Mouse (Mus musculus) gastrocnemius, postnatal 10 days (tissue): ENCODE results near the gene Olfr1134. TPM values are rescaled to one million over a fixed set of nuclear protein-coding genes. Genes with fewer than 3 reads are reported as not detected.
"Not testable (repeated sequence)": the region's sequence is repeated elsewhere in the genome, so short reads cannot be mapped to it uniquely, and the experiment has no call there.

ENCODE experiments used
- DNase-seq: peaks from one replicate; pipeline ENCODE4 v3.0.0; 2021; ENCODE audit warnings: mixed read lengths
- long read RNA-seq, 2 experiments: library from polyadenylated mRNA; stranded (forward); transcript quantifications; one replicate each; pipeline ENCODE4 v2.0.0; 2021
- total RNA-seq, 2 experiments: library from RNA; stranded (reverse); gene quantifications; 2 replicates each; pipeline ENCODE4 v1.2.3; 2021

Gene Olfr1134
- total RNA-seq: not detected
- long read RNA-seq, experiment 1: 0 reads
- long read RNA-seq, experiment 2: 0 reads

GRCm38 (mm10) chr2:87658360-87658759 lies at the start of gene Olfr1134:
Gene Olfr1134 (minus strand): TSS chr2:87658460.
- DNase-seq: no peak

- DNase-seq: no peak
These were observed 35.6 kb upstream of the Olfr1134 start, which contains the start of gene Olfr1136 for GRCm38 (mm10) chr2:87693847-87694246. Gene Olfr1136 (minus strand): TSS chr2:87693947.

GRCm38 (mm10) chr2:87673564-87673963 lies 15.3 kb upstream of the Olfr1134 start, which contains the start of gene Olfr1135:
Gene Olfr1135 (minus strand): TSS chr2:87673664.
- no peak for DNase-seq

- DNase-seq: no peak
These were observed 11.0 kb downstream of the Olfr1134 start, which contains the start of gene Olfr1133 for GRCm38 (mm10) chr2:87647274-87647673. Gene Olfr1133 (minus strand): TSS chr2:87647374.

- no peak for DNase-seq
These were observed 15.8 kb downstream of the Olfr1134 start for GRCm38 (mm10) chr2:87642441-87642840.

- DNase-seq: no peak
These were observed 20.8 kb downstream of the Olfr1134 start, which contains the start of gene Olfr1132 for GRCm38 (mm10) chr2:87637435-87637834. Gene Olfr1132 (minus strand): TSS chr2:87637535.

- DNase-seq: no peak
These were observed 31.5 kb downstream of the Olfr1134 start, which contains the start of gene Olfr1131 for GRCm38 (mm10) chr2:87626804-87627203. Gene Olfr1131 (plus strand): TSS chr2:87627104.

GRCm38 (mm10) chr2:87605912-87606311 lies 52.3 kb downstream of the Olfr1134 start, which contains the start of gene Olfr1130:
Gene Olfr1130 (plus strand): TSS chr2:87606212.
- DNase-seq: not testable (repeated sequence)

Other genes with a start within 250 kb of the Olfr1134 start
- gene Olfr1123, start 241.8 kb downstream of the Olfr1134 start, total RNA-seq: not detected
- not detected for gene Olfr1124, start 228.2 kb downstream of the Olfr1134 start, total RNA-seq
- not detected for gene Olfr1126, start 204.5 kb downstream of the Olfr1134 start, total RNA-seq
- not detected for gene Pramel7, start 161.4 kb downstream of the Olfr1134 start, total RNA-seq
- not detected for gene Pramel6, start 151.9 kb downstream of the Olfr1134 start, total RNA-seq
- not detected for gene Olfr153, start 126.7 kb downstream of the Olfr1134 start, total RNA-seq
- not detected for gene Olfr1128, start 112.9 kb downstream of the Olfr1134 start, total RNA-seq
- gene Olfr1129, start 84.6 kb downstream of the Olfr1134 start, total RNA-seq: not detected
- not detected for gene Olfr1130, start 52.2 kb downstream of the Olfr1134 start, total RNA-seq
- gene Olfr1131, start 31.4 kb downstream of the Olfr1134 start, total RNA-seq: not detected
- gene Olfr1132, start 20.9 kb downstream of the Olfr1134 start, total RNA-seq: not detected
- not detected for gene Olfr1133, start 11.1 kb downstream of the Olfr1134 start, total RNA-seq
- not detected for gene Olfr1135, start 15.2 kb upstream of the Olfr1134 start, total RNA-seq
- not detected for gene Olfr1136, start 35.5 kb upstream of the Olfr1134 start, total RNA-seq
- not detected for gene Olfr1137, start 54.7 kb upstream of the Olfr1134 start, total RNA-seq
- not detected for gene Olfr1138, start 81.5 kb upstream of the Olfr1134 start, total RNA-seq
- gene Olfr1140, start 85.3 kb upstream of the Olfr1134 start, total RNA-seq: not detected
- not detected for gene Olfr1141, start 95.5 kb upstream of the Olfr1134 start, total RNA-seq
- gene Olfr152, start 121.0 kb upstream of the Olfr1134 start, total RNA-seq: not detected
- not detected for gene Olfr1143, start 142.1 kb upstream of the Olfr1134 start, total RNA-seq
- gene Olfr1145, start 151.4 kb upstream of the Olfr1134 start, total RNA-seq: not detected
- not detected for gene Olfr1148, start 172.1 kb upstream of the Olfr1134 start, total RNA-seq
- gene Olfr1150-ps1, start 185.5 kb upstream of the Olfr1134 start, total RNA-seq: not detected
- not detected for gene Olfr1151, start 197.4 kb upstream of the Olfr1134 start, total RNA-seq
- gene Olfr1152, start 208.0 kb upstream of the Olfr1134 start, total RNA-seq: not detected
- not detected for gene Olfr1153, start 236.5 kb upstream of the Olfr1134 start, total RNA-seq
- not detected for gene Olfr1154, start 246.7 kb upstream of the Olfr1134 start, total RNA-seq